Mouse (Mus musculus) ovary, adult 18-20 months (tissue): ENCODE results near the gene Mest.
A peak's percentile ranks its signal among the peaks of the same experiment; 100 is the strongest.

Experiments used
- DNase-seq: peaks from one replicate; pipeline ENCODE4 v3.0.0; 2022; ENCODE audit warnings: low spot score, mixed read lengths

Mest gene

DNA sequence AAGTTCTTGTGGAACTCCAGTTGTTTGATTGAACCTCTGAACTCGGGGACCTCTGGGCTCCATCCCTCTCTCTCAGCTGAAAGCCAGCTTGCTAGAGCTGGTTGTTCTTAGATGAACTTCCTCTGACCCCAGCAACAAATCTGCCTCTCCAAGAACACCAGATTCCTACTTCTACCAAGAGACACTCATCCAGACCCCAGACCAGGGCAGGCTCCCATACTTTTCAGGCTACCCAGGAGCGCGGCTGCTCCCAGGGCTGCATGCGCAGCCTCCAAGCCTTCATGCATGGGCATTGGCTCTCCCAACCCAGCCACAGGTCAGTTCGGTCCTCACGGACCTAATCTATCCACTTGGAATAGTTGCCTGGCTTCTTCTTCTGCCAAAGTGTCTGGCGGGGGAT is at the start of gene Mest:
Gene Mest (plus strand): TSS at position 217 of the 400 bp plus-strand sequence.
- no peak for DNase-seq

DNA sequence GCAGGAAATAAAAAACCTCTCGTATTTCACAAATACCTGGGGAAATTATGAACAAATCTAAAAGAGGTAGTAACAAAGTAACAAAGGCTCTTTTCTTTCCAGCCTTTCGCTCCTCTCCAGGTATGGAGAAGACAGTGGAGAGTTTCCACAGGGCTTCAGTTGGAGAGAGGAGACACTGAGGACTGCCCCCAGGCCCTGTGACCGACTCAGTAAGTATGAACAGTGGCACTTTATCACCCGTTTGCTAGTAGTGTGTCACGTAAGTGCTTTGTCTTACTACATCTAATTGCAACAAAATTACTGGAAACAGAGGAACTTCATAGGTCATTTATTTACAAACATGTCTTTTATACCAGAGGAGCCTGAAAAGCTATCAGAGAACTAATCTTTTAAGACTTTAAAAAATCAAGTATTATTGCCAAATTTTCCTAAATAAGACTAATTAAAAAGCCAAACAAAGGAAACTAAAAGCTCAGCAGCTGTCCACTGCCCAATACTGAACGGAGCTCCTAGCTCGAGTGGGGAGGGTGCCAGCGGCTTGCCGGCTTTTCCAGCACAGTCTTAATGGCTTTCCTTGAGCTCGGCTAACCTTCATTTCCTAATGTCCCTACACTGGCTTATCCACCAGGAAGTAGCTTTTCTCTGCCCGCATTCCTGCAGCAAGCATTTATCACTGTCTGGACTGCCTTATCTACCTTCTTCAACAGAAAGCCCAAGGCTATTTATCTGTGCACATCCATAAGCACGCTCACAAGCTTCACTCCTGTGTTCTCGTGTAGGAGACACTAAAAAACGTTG is 49.4 kb upstream of the Mest start:
- DNase-seq = no peak

DNA sequence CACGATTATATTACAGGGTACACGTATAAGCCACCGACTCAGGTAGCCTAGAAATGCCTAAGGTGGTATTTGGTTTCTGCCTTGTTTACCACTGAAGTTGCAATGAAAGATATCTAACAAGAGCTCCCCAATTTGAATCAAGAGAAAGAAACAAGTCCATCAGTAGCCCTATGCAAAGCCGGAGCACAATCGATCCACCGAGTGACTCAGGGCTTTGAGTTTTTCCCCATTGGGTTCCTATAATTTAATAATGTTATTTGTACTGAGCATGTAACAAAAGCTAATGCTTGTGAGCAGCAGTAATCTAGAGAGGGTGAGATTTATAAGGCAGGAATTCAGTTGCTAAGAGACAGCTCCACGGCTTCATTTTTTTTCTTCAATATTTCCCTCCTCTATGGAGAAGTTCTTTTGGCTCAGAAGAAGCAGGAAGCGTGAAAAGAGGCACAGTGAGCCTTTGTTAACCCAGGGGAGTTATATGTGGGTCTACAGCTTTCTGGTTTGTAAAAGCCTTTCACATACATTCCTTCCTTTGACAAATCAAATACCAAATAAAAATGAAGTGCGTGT is 48.5 kb upstream of the Mest start:
- no peak for DNase-seq

DNA sequence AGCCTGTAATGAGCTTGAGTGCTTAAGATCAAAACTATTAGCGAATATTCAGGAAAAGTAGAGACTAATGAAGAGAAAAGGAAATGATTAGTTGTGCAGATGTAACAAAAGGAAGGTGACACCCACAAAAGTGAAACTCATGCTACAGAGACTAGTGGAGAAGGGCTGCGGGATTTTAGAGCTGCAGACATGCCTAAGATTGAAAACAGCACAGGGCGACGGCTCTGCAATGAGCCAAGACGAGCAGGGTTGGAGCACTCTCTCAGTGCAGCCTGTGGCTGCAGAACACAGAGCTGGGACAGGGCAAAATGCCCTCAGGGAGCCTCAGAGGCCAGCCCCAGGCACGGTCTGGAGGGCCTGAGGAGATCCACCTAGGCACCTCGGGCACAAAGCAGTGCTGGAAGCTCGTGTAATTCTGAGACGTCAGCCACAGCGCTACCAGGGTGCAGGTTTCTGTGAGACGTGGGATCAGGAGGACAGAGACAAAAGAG is 48.0 kb upstream of the Mest start:
- no peak for DNase-seq

DNA sequence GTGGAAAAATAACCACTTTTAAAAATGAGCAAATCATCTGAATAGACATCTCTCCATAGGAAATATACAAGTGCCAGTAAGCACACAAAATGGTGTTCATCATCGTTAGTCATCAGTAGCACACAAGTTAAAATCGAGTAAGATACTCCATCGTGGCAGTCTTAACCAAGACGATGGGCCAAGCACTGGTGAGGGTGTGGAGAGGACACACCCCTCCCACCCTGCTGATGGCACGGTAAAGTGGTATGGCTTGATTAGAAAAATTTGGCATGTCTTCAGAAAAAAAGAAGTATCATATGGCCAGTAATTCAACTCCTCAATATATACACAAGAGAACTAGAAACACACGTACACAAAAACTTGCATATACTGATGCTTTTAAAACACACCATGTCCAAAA is 46.8 kb upstream of the Mest start:
- no peak for DNase-seq

DNA sequence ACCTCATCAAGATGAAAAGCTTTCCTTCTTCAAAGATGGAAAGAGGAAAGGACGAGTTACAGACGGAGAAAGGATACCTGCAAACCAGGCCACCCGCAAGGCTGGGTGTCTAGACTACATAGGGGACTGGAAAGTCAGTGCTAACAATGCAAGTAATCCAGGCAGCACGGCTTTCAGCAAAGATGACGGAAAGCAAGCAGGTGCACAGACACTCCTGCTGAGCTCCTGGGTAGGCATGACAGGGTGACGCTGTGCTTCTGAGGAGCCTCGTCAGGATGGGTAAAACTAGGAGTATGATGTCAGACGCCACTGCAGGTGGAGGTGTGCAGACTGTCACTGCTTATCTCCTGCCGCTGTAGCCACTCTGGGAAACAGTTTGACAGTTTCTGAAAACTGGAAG is 45.8 kb upstream of the Mest start:
- no peak for DNase-seq

DNA sequence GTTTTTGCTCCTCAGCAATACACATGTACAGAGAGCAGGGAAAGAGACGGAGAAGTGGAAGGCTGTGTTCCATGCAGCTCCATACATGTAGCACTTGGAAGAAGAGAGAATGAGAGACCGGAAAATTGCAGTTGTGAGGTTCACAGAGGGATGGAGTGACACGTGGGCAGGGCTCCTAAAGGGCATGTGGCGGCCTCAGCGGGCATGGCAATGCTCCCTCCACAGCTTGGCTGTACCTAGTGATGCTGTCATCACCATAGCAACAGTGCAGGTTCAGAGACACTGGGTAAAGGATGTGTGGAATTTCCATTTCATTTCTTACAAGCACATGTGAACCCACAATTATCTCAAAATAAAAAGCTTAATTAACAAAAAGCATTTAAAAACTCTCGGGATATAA is 44.9 kb upstream of the Mest start:
- DNase-seq = no peak

DNA sequence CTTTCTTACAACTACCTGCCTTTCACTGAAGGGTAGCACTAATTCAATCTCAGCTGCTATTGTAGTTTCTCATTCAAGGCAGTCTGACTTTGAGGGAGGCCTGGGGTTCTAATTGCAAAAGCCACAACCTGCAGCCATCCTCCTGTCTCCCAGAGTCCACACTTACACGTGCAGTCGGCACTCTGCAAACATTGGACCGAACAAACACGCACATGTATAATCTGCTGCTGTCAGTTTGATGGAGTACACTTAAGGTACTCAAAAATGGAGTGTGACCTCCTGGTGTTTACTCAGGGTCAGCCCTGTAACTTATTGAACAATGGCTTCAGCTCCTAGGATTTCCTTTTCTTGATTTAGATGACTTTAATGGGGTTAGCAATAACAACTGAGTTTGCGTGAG is 43.8 kb upstream of the Mest start:
- DNase-seq = no peak

DNA sequence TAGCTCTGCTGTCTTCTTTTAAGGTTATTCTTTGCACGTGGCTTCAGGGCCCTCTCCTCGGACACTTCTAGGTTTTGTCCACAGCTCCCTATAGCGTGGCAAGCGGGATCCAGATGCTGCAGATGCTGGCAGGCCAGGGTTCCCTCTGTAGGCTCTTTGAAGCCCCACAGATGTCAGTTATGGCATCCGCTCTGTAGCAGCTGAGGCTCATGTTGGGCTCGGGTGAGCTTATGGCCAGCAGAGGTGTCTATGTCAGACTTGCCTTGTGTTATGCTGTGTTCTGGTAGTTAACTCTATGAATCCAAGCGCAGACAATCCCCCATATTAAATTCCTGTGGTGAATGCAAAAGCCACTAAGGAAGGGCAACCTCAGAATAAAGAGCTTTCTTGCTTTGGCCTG is 42.9 kb upstream of the Mest start:
- no peak for DNase-seq

DNA sequence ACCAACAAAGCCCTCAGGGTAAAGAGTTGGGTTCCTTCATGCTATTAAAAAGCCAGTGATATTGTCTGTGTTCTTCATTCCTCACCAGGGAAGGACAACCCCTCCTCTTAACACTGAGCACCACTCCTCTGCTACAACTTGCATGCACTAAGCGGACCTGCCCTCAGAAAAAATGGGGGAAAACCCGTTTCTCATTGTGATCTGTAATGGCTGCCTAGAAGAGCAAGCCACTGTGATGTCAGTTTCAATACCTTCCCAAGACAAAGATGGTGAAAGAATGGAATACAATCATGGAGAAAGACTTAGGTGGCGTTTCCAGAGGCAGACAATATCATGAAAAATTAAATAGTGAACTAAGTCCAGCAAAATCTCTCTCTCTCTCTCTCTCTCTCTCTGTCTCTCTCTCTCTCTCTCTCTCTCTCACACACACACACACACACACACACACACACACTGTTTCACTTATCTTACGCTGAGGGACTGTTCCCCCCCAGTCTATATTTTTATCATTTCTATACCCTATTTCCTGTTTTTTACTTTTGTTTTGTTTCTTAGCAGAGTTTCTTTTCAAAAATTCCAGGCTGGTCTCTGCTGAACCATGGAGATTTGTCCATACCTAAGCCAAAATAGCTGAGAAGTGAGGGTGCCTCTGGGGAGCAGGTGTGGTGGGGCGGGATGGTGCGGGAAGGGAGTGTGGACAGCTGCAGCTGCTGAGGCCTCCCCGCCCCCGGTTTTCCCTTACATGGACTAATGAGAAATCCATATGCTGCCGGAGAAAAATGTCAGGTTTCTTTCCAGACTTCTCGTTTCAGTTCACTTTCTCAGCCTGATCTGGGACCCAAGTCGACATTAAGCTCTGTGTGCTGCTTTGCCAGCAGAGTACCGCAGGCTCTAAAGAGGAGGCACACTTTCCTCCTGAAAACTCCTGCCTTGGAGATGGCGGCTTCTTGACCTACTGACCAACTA is 41.1 kb upstream of the Mest start:
- no peak for DNase-seq

DNA sequence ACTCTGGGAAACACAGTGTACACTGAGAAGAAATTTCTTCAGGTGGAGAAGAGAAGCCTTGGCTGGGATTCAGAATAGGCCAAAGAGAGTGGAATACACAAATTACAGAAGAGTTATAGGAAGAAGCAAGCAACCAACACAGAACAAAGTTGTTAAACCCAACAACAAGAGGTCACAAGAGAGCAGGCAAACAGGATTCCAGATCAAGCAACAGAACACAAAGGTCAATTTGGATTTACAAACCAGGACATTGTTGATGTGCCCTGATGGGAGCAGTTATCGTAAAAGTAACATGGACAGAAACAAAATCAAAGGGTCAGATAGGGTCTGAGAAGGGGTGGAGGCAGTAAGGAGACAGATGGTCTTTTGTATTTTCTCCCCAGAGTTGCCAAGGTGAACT is 38.8 kb upstream of the Mest start:
- no peak for DNase-seq

DNA sequence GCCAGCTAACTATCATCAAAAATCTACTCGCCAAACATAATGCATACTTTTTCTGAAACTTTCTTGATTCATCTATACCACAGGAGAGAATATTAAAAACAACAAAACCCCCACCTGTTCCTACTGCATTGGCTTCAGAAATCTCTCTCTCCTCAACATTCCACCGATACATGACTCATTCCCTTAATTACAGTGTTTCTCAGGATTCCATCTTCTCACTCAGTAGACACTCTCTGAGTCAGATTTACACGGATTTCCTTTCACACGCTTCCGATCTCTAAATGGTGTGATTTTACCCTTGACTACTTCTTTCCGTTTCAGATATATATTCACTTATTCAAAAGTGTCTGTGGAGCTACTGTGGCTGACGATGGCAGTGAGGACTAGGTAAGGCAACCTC is 36.1 kb upstream of the Mest start:
- no peak for DNase-seq

DNA sequence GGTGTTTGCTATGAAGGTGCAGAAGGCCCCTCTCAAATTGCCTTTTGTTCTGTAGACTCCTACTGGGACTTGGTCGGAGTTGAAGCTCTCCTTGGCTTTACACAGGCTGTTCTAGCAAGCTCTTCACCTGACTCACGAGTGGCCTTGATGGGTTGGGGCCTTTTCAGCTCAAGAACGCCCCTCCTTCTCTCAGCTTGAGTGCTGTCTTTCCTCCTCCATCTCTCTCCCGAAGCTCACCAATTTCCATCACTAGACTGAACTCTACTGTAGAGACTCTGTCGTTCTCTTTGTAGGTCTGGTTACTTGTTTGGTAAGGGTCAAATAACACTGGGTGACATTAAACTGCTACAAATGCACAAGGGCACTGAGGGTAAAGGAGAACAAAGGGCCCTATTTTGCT is 30.5 kb upstream of the Mest start:
- no peak for DNase-seq

DNA sequence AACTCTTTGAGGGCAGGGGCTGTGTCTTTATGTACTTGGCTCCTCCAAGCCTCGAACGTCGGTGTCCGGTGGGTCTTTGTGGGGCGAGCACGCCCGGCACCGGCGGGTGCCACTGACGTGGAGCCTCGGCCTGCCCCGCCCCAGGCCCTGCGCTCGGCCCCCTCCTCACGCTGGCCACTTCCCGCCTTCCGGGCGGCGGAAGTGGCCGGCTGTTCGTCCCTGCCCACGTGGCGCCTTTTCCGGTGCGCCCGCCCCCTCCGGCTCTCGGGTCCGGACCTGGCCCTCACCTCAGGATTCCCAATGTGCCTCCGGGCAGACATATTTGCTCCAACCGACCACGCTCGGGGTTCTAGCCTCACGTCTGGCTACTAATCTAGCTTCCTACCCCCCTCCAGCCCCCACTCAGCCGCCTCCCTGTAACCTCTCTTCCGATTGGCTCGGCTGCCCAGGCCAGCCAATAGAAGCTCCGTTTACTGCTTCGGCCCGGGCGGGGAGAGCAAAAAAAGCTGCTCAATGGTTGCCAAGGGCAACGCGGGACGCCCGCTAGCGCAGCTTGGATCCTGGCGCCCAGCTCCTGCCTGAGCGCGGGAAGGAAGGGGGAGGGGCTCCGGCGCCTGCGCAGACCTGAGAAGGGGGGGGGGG is 29.9 kb upstream of the Mest start, which contains the start of gene Cep41:
Gene Cep41 (minus strand): TSS at position 400 of the 642 bp plus-strand sequence.
- DNase-seq = peak; percentile 94

DNA sequence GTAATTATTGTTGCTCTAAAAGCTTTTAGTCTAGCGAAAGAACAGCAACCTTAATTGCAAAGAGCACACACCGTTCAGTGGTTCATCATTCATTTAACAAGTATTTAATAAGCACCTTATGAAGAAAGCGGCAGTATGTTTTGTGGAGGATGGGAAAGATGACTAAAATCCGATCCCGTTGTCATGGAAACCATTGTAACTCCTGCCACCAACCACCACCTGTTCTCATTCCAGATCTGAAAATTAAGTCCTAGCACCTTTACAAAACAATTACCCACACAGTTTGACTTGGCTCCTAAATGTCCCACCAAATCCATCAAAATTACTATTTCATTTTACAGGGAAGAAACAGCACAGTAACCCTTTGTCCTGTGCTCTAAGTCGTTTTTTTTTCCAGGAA is 29.1 kb upstream of the Mest start:
- DNase-seq = no peak

DNA sequence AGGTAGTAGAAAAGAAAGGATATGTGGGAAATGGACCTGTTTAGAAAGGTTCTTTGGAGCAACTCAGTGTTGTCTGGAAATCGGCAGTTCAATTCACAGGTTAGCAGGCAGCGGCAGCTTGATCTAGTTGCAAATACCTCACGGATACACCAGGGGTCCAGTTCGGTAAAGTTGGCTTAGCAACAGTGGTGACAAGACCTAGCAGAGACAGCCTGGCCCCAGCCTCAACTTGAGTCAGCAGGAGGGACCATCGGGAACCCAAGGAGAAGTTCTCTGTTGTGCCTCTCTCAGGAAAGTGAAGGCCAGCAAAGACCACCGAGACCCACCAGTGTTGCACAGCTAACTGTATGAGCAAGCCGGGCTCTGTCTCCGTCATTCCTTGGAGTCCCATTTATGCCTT is 28.2 kb upstream of the Mest start:
- DNase-seq = no peak

DNA sequence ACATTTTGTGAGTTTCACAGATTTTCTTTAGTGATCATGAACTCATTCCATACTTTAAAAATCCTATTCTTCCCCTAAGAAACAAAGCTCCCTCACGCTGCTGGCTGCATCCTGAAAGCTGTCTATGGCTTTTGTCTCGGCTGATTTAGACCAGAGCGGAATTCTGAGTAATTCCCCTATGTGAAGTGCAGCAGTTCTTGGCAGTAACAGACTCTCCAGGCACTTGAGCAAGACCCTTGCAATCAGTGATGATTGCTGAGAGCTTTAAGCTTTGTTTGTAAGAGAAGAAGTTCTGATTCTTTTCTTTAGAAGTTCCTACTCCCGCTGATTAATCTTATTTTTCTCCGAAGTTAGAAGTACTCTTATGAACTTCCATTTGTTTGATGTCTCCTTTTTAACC is 25.9 kb upstream of the Mest start:
- DNase-seq = no peak

DNA sequence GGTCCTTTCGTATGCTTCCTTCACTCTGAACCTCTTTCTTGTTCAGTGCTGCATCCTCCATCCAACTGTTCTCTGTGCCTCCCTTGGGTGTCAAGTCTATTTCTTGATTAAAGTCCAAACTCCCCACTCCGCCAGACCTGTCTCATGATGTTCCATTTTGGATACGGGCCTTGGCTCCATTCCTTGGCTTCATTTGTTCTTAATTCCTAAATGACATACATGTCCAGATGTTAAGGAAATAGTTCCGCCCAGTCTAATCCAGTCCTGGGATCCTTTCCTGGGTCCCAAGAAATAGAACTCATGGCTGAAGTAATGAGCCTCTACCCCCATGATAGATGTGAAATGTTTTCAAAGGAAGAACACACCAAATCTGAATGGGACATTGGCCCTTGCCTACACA is 25.3 kb upstream of the Mest start:
- no peak for DNase-seq

DNA sequence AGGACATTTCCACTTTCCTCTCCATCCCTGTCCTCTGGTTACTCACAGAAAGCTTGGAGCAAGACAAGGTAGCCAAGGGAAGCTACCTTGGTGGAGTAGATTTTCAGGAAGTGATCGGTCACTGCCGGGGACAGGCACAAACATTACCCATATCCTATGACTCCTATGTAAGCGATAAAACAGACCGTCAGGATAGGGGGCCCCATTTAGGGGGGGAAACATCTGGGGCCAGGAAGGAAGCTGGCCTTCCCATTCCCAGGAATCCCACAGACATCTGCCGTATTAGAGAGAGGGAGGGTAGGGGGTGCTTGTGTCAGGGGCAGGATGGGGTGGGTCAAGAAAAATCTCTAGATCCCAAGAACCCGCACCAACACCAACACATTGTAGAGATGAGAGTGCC is 23.2 kb upstream of the Mest start:
- DNase-seq = no peak

DNA sequence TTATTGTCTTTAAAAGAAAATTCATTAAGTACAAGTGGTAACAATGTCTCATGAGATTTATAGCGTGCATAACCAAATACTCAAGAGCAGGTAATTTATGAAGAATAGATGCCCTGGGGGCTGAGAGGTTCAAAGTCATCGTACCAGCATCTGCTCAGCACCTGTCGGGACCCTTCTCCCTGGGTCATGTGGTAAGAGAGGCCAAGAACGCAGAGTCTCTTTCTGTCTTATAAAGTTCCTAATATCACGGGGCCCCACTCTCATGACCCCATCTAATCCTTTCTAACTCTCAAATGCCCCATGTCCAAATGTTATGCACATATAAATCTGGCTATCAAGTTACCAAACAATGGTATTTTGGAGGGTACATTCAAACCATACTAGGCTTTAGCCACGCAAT is 20.5 kb upstream of the Mest start:
- no peak for DNase-seq

DNA sequence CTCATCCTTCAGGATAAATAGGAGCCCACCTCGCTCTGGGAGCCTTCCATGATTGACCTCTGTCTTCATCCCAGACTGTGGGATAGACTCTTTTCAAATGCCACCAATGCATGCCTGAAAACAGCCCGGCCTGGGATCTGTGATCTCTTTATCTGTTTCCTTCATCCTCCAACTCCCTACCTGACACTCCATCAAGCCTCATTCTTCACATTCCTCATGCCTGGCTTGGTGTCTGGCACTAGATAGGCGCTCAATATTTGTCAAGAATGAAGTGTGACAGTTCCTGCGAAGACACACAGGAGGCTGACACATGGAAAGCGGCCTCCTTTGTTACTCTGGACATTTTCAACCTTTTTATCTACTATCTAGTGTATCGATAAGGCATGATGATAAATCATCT is 19.9 kb upstream of the Mest start:
- DNase-seq = no peak

DNA sequence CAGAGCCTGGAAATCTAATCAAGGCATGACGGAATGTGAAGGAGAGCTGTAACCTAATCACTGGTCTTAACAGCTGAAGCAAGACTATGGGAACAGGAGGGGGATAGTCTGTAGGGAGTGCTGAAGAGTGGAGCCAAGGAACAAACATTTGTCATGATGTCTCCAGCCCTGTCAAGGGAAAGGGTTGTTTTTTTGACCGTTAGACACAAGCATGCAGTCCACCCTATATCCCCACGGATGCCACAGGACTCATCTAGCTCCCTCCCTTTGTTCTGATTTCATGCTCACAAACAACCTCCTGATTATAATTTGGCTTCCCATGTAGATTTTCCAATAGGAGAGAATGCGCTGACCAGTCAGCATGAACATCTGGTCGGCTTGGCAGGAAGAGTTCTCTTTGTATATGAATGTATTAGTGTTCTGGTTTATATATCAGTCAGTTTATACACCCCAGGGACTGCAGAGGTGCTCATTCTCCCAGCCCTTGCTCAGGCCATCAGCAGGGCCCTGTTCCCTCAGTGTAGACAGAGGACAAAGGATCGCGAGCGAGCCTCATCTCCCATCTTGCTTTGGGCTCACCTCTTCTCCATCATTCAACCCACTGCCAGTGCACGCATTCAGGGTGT is 19.3 kb upstream of the Mest start:
- DNase-seq = no peak
